Mouse (Mus musculus): ENCODE results near the gene Trpm6.

DNA sequence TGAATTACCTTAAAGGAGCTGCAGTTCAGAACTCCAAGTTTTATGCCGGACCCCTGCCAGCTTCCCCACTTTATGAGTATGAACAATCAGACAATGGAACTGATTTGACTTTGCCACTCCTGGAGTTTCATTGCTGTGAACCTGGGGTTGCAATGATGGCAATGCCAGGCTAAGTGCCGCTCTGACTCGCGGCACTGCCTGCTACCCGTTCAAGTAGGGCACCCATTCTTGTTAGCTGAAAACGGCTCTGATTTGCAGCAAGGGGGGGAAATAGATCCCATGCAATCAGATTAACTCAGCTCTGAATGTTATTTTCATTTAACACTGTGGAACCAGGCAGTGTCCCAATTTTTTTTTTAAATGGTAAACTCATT is 152.9 kb downstream of the Trpm6 start:
- TF ChIP-seq TAL1 (conservative IDR thresholded peaks at IDR 0.05; ENCODE audit: low read depth, low read length) (no peak), CTCF (IDR thresholded peaks at IDR 0.05; ENCODE audit: low read depth, low read length) (no peak)
